ENCODE assay signal across 15 mouse cellular contexts in the genomic region with DNA sequence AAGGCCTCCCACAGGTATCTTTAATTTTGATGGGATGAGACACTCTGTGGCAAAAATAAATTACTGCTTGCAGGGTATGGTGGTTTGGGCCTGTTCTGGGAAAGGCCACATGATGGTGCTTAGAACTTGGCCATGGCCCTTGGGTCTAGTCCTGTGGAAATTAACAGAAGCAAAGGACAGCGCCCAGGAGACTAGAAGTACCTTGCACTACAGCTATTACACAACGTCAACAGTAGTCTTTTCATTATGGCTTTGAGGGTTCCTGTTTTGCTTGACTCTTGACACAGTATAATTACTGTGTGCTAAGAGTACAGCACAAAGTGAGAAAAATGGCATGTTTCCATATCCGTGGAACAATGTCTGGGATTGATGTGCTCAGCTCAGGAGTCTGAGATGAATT.
DNase-seq lines count a peak whose midpoint lies in the region; ATAC-seq and TF ChIP-seq lines count a peak whose summit lies in the region.
"Had no signal": no experiment of that assay in that cellular context is flagged by ENCODE, and none has a peak within 500 bp of the region (broad histone marks: within the 10 kb centered on the region; RNA-seq: fewer than 3 reads in every experiment).

No protein-coding gene starts in this region.

- 63% methylated on average over 3 of the region's 3 CpGs for WGBS in hindbrain, embryonic 16.5 days
- WGBS in hindbrain, embryonic 13.5 days, result 79% methylated on average over 3 of the region's 3 CpGs
- WGBS in lung, adult 2 months, result 66% methylated on average over 3 of the region's 3 CpGs
- WGBS in midbrain, embryonic 15.5 days, result 77% methylated on average over 3 of the region's 3 CpGs

- H3K9ac ChIP-seq in hindbrain, embryonic 16.5 days (ENCODE audit: low read depth, low read length), result no peak overlapping the region
- no peak overlapping the region for H3K9ac ChIP-seq in hindbrain, embryonic 13.5 days
- no peak overlapping the region for H3K9ac ChIP-seq in midbrain, embryonic 15.5 days
- H3K9ac ChIP-seq: embryonic facial prominence, embryonic 12.5 days; heart, embryonic 12.5 days had no signal

- 0 out of 2 replicates have a peak, but pooled peaks have one; percentile 20 for ATAC-seq in hindbrain, embryonic 16.5 days
- ATAC-seq in hindbrain, embryonic 13.5 days (ENCODE audit: low FRiP score), result no peak
- ATAC-seq in midbrain, embryonic 15.5 days (replicated peaks), result no peak
- ATAC-seq: inflammation-experienced regulatory T-cells, adult 6 months had no signal

- TF ChIP-seq POLR2A in lung, adult 2 months (IDR thresholded peaks at IDR 0.05; ENCODE audit: borderline replicate concordance, extremely low read depth, low read depth, low read length), result no peak

- no peak overlapping the region for H3K4me2 ChIP-seq in hindbrain, embryonic 16.5 days (ENCODE audit: low read length)
- no peak overlapping the region for H3K4me2 ChIP-seq in hindbrain, embryonic 13.5 days
- no peak overlapping the region for H3K4me2 ChIP-seq in midbrain, embryonic 15.5 days
- H3K4me2 ChIP-seq: embryonic facial prominence, embryonic 12.5 days; heart, embryonic 12.5 days; liver, embryonic 11.5 days had no signal

- no peaks in the 10 kb centered on the region for H3K4me1 ChIP-seq in hindbrain, embryonic 16.5 days (ENCODE audit: control insufficient read depth, insufficient read depth, low read depth, low read length)
- no peaks in the 10 kb centered on the region for H3K4me1 ChIP-seq in hindbrain, embryonic 13.5 days (replicated peaks)
- no peaks in the 10 kb centered on the region for H3K4me1 ChIP-seq in lung, adult 2 months (ENCODE audit: control insufficient read depth, insufficient read depth, low read length)
- H3K4me1 ChIP-seq in midbrain, embryonic 15.5 days, result no peaks in the 10 kb centered on the region
- H3K4me1 ChIP-seq: embryonic facial prominence, embryonic 12.5 days; heart, embryonic 12.5 days had no signal

- DNase-seq in fat pad, adult 2 months (ENCODE audit: extremely low read depth, low read depth, low spot score), result peak; percentile 14
- no peak for DNase-seq in lung, adult 2 months
- DNase-seq in lung, postnatal 4 days, result peak; percentile 14 to 30
- DNase-seq in embryo, embryonic 9.5 days (ENCODE audit: extremely low spot score), result no peak
- DNase-seq: cerebellum, adult 11-12 months; layer of hippocampus, postnatal 36 days; left cerebral cortex, postnatal 4 days; thymus, adult 18-20 months had no signal

- no peak overlapping the region for H3K27ac ChIP-seq in hindbrain, embryonic 16.5 days (ENCODE audit: low read depth, low read length)
- no peak overlapping the region for H3K27ac ChIP-seq in hindbrain, embryonic 13.5 days
- no peak overlapping the region for H3K27ac ChIP-seq in midbrain, embryonic 15.5 days
- H3K27ac ChIP-seq: embryonic facial prominence, embryonic 12.5 days had no signal

- H3K27me3 ChIP-seq in hindbrain, embryonic 16.5 days (replicated peaks; ENCODE audit: control insufficient read depth, insufficient read depth, low read length), result no peaks in the 10 kb centered on the region
- H3K27me3 ChIP-seq in hindbrain, embryonic 13.5 days, result no peaks in the 10 kb centered on the region
- H3K27me3 ChIP-seq in midbrain, embryonic 15.5 days (replicated peaks), result no peaks in the 10 kb centered on the region
- H3K27me3 ChIP-seq: embryonic facial prominence, embryonic 12.5 days; heart, embryonic 12.5 days had no signal

- H3K9me3 ChIP-seq in hindbrain, embryonic 16.5 days (ENCODE audit: control insufficient read depth, low read length), result no peaks in the 10 kb centered on the region
- H3K9me3 ChIP-seq in hindbrain, embryonic 13.5 days, result no peaks in the 10 kb centered on the region
- H3K9me3 ChIP-seq in midbrain, embryonic 15.5 days, result no peaks in the 10 kb centered on the region
- H3K9me3 ChIP-seq: embryonic facial prominence, embryonic 12.5 days; heart, embryonic 12.5 days had no signal

- 0 out of 2 replicates have a peak, but pooled peaks have one; percentile 9 for TF ChIP-seq CTCF in lung, adult 2 months (IDR thresholded peaks at IDR 0.05; ENCODE audit: insufficient read depth, low read length)

- H3K36me3 ChIP-seq in hindbrain, embryonic 16.5 days (ENCODE audit: control insufficient read depth, insufficient read depth, low read length), result peaks cover 3% of the 10 kb centered on the region; the same call in 1 of the 2 replicates
- peaks cover 42% of the 10 kb centered on the region for H3K36me3 ChIP-seq in hindbrain, embryonic 13.5 days
- 0 out of 2 replicates have a peak, but pooled peaks cover 4% of the 10 kb centered on the region for H3K36me3 ChIP-seq in midbrain, embryonic 15.5 days (replicated peaks)
- H3K36me3 ChIP-seq: embryonic facial prominence, embryonic 12.5 days; heart, embryonic 12.5 days had no signal

- H3K4me3 ChIP-seq in hindbrain, embryonic 16.5 days (ENCODE audit: low read length), result no peak overlapping the region
- H3K4me3 ChIP-seq in hindbrain, embryonic 13.5 days, result no peak overlapping the region
- H3K4me3 ChIP-seq in lung, adult 2 months (replicated peaks; ENCODE audit: extremely low read depth, low read depth, low read length), result no peak overlapping the region
- no peak overlapping the region for H3K4me3 ChIP-seq in midbrain, embryonic 15.5 days
- H3K4me3 ChIP-seq: embryonic facial prominence, embryonic 12.5 days; heart, embryonic 12.5 days had no signal

Comparison
In these comparisons a context has a peak if more than half of its experiments do, and no peak if none do; other contexts are left out.
1. DNase-seq: peak in fat pad, adult 2 months (single experiment) and lung, postnatal 4 days (2 of 2); none in lung, adult 2 months (single experiment) and embryo, embryonic 9.5 days (single experiment).